Mouse (Mus musculus): ENCODE measurements at regions not wholly inside any gene's neighbourhood (a gene's known extent, or its start where the extent isn't known, plus 50 kb on each side); places are given as distances from the start of the nearest gene placed in this dataset.

GRCm38 (mm10) chr9:118204456-118204855, 54.5 kb upstream of the Cmc1 start:
- TF ChIP-seq CTCF (IDR thresholded peaks at IDR 0.05; ENCODE audit: low read depth, low read length) = no peak
- no peak for TF ChIP-seq POLR2A (IDR thresholded peaks at IDR 0.05; ENCODE audit: extremely low read depth, insufficient read depth, low read length)
- H3K4me3 ChIP-seq (ENCODE audit: insufficient read depth, low read depth, low read length) = no peak overlapping the region
- no peaks in the 10 kb centered on the region for H3K36me3 ChIP-seq (ENCODE audit: control insufficient read depth, insufficient read depth, low read length)
- H3K9ac ChIP-seq (ENCODE audit: low read depth, low read length) = no peak overlapping the region
- H3K79me2 ChIP-seq (ENCODE audit: control insufficient read depth, insufficient read depth, low read length) = no peaks in the 10 kb centered on the region
- H3K27ac ChIP-seq (replicated peaks; ENCODE audit: insufficient read depth, low read depth, low read length) = no peak overlapping the region
- DNase-seq (ENCODE audit: extremely low read depth, low read depth, low spot score) = no peak
- WGBS = 90% methylated on average over 9 of the region's 9 CpGs
- no peaks in the 10 kb centered on the region for H3K27me3 ChIP-seq (ENCODE audit: control insufficient read depth, insufficient read depth, low read length)
- H3K4me1 ChIP-seq (ENCODE audit: control insufficient read depth, insufficient read depth, low read length) = no peaks in the 10 kb centered on the region

- H3K79me2 ChIP-seq (ENCODE audit: control insufficient read depth, insufficient read depth, low read length) = no peaks in the 10 kb centered on the region
- TF ChIP-seq POLR2A (IDR thresholded peaks at IDR 0.05; ENCODE audit: extremely low read depth, insufficient read depth, low read length) (no peak), CTCF (IDR thresholded peaks at IDR 0.05; ENCODE audit: low read depth, low read length) (no peak)
- no peaks in the 10 kb centered on the region for H3K27me3 ChIP-seq (ENCODE audit: control insufficient read depth, insufficient read depth, low read length)
- H3K4me1 ChIP-seq (ENCODE audit: control insufficient read depth, insufficient read depth, low read length) = no peaks in the 10 kb centered on the region
- H3K27ac ChIP-seq (replicated peaks; ENCODE audit: insufficient read depth, low read depth, low read length) = no peak overlapping the region
- H3K4me3 ChIP-seq (ENCODE audit: insufficient read depth, low read depth, low read length) = no peak overlapping the region
- 84% methylated on average over 7 of the region's 7 CpGs for WGBS
- DNase-seq (ENCODE audit: extremely low read depth, low read depth, low spot score) = no peak
- H3K9ac ChIP-seq (ENCODE audit: low read depth, low read length) = no peak overlapping the region
- no peaks in the 10 kb centered on the region for H3K36me3 ChIP-seq (ENCODE audit: control insufficient read depth, insufficient read depth, low read length)
Observed at GRCm38 (mm10) chr9:118206483-118206882, 56.5 kb upstream of the Cmc1 start.

GRCm38 (mm10) chr9:118219696-118220095, 69.7 kb upstream of the Cmc1 start:
- Histone ChIP-seq H3K36me3 (ENCODE audit: control insufficient read depth, insufficient read depth, low read length) (no peaks in the 10 kb centered on the region), H3K79me2 (ENCODE audit: control insufficient read depth, insufficient read depth, low read length) (no peaks in the 10 kb centered on the region), H3K27me3 (ENCODE audit: control insufficient read depth, insufficient read depth, low read length) (no peaks in the 10 kb centered on the region), H3K9ac (ENCODE audit: low read depth, low read length) (no peak overlapping the region), H3K27ac (replicated peaks; ENCODE audit: insufficient read depth, low read depth, low read length) (no peak overlapping the region), H3K4me3 (ENCODE audit: insufficient read depth, low read depth, low read length) (no peak overlapping the region), H3K4me1 (ENCODE audit: control insufficient read depth, insufficient read depth, low read length) (no peaks in the 10 kb centered on the region)
- TF ChIP-seq CTCF (IDR thresholded peaks at IDR 0.05; ENCODE audit: low read depth, low read length) = no peak
- TF ChIP-seq POLR2A (IDR thresholded peaks at IDR 0.05; ENCODE audit: extremely low read depth, insufficient read depth, low read length) = no peak
- DNase-seq (ENCODE audit: extremely low read depth, low read depth, low spot score) = no peak
- 96% methylated on average over 5 of the region's 5 CpGs for whole genome bisulfite sequencing

- Histone ChIP-seq H3K27ac (replicated peaks; ENCODE audit: insufficient read depth, low read depth, low read length) (no peak overlapping the region), H3K79me2 (ENCODE audit: control insufficient read depth, insufficient read depth, low read length) (no peaks in the 10 kb centered on the region), H3K4me3 (ENCODE audit: insufficient read depth, low read depth, low read length) (no peak overlapping the region), H3K4me1 (ENCODE audit: control insufficient read depth, insufficient read depth, low read length) (no peaks in the 10 kb centered on the region), H3K27me3 (ENCODE audit: control insufficient read depth, insufficient read depth, low read length) (no peaks in the 10 kb centered on the region), H3K36me3 (ENCODE audit: control insufficient read depth, insufficient read depth, low read length) (no peaks in the 10 kb centered on the region), H3K9ac (ENCODE audit: low read depth, low read length) (no peak overlapping the region)
- TF ChIP-seq CTCF (IDR thresholded peaks at IDR 0.05; ENCODE audit: low read depth, low read length) (no peak), POLR2A (IDR thresholded peaks at IDR 0.05; ENCODE audit: extremely low read depth, insufficient read depth, low read length) (no peak)
- no peak for DNase-seq (ENCODE audit: extremely low read depth, low read depth, low spot score)
- 83% methylated on average over 14 of the region's 14 CpGs for WGBS
Observed at GRCm38 (mm10) chr9:118221186-118221585, 71.2 kb upstream of the Cmc1 start.

- H3K36me3 ChIP-seq (ENCODE audit: control insufficient read depth, insufficient read depth, low read length) = no peaks in the 10 kb centered on the region
- no peak overlapping the region for H3K4me3 ChIP-seq (ENCODE audit: insufficient read depth, low read depth, low read length)
- no peaks in the 10 kb centered on the region for H3K79me2 ChIP-seq (ENCODE audit: control insufficient read depth, insufficient read depth, low read length)
- H3K27me3 ChIP-seq (ENCODE audit: control insufficient read depth, insufficient read depth, low read length) = no peaks in the 10 kb centered on the region
- peak; percentile 1 for DNase-seq (ENCODE audit: extremely low read depth, low read depth, low spot score)
- 55% methylated on average over 23 of the region's 23 CpGs for WGBS
- no peak overlapping the region for H3K9ac ChIP-seq (ENCODE audit: low read depth, low read length)
- no peaks in the 10 kb centered on the region for H3K4me1 ChIP-seq (ENCODE audit: control insufficient read depth, insufficient read depth, low read length)
- no peak overlapping the region for H3K27ac ChIP-seq (replicated peaks; ENCODE audit: insufficient read depth, low read depth, low read length)
- TF ChIP-seq CTCF (IDR thresholded peaks at IDR 0.05; ENCODE audit: low read depth, low read length) (no peak), POLR2A (IDR thresholded peaks at IDR 0.05; ENCODE audit: extremely low read depth, insufficient read depth, low read length) (no peak)
Observed at GRCm38 (mm10) chr9:118227401-118228061, 77.6 kb upstream of the Cmc1 start.

GRCm38 (mm10) chr9:118228691-118229427, 78.9 kb upstream of the Cmc1 start:
- no peak overlapping the region for H3K4me3 ChIP-seq (ENCODE audit: insufficient read depth, low read depth, low read length)
- no peaks in the 10 kb centered on the region for H3K4me1 ChIP-seq (ENCODE audit: control insufficient read depth, insufficient read depth, low read length)
- H3K27me3 ChIP-seq (ENCODE audit: control insufficient read depth, insufficient read depth, low read length) = no peaks in the 10 kb centered on the region
- no peak overlapping the region for H3K27ac ChIP-seq (replicated peaks; ENCODE audit: insufficient read depth, low read depth, low read length)
- no peaks in the 10 kb centered on the region for H3K36me3 ChIP-seq (ENCODE audit: control insufficient read depth, insufficient read depth, low read length)
- no peak overlapping the region for H3K9ac ChIP-seq (ENCODE audit: low read depth, low read length)
- WGBS = 75% methylated on average over 19 of the region's 19 CpGs
- DNase-seq (ENCODE audit: extremely low read depth, low read depth, low spot score) = no peak
- TF ChIP-seq POLR2A (IDR thresholded peaks at IDR 0.05; ENCODE audit: extremely low read depth, insufficient read depth, low read length) (no peak), CTCF (IDR thresholded peaks at IDR 0.05; ENCODE audit: low read depth, low read length) (no peak)
- H3K79me2 ChIP-seq (ENCODE audit: control insufficient read depth, insufficient read depth, low read length) = no peaks in the 10 kb centered on the region

All from liver, adult 2 months (tissue).